Mouse (Mus musculus): ENCODE results near the gene Arg1. TPM values are rescaled to one million over a fixed set of nuclear protein-coding genes. Genes with fewer than 3 reads are reported as not detected.

The Arg1 gene
- polyA plus RNA-seq, 1 experiment from 2014 or later, result 33.7 TPM

DNA sequence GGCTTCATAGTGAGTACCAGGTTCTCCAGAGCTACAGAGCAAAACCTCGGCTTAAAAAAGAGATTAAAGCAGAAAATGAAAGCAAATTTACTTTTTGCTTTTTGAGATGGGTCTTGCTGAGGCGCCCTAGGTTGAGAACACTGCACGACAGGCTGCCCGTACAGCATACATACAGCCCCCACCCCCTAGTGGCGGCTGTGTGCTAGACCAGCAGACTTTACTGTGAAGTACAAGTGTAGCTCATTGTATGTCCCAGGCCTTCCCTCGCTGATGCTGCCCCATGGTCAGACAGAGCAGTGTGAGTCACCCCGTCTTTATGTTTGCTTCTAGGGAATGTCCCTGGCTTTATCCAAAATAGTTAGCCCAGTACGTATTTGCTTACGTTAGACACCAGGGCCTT is 41.3 kb downstream of the Arg1 start:
- H3K36me3 ChIP-seq (ENCODE audit: control insufficient read depth, insufficient read depth, low read length), result peaks cover 18% of the 10 kb centered on the region
- ATAC-seq (ENCODE audit: insufficient read depth, low FRiP score, low TSS enrichment), result no peak

DNA sequence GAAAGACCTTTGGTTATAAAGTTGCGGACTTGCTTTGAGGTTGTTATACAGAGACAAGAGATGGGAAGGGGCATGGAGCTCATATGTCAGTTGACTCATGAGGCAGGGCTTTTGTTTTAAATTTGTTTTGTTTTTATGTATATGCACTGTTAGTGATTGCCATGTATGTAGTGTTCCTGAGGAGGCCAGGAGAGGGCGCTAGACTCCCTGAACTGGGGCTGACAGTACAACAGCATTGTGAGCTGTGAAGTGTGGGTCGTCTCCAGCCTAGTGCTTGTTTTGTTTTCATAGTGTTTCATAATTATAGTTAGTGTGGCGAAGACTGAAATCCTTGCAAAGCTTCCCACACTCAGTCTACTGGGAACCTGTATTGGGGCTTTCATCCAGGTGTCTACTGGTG is 53.7 kb downstream of the Arg1 start:
- WGBS, result 74% methylated on average over 4 of the region's 4 CpGs
- no peak overlapping the region for H3K4me2 ChIP-seq (ENCODE audit: low read depth)
- peaks cover 11% of the 10 kb centered on the region; the same call in 1 of the 2 replicates for H3K36me3 ChIP-seq (ENCODE audit: control insufficient read depth, insufficient read depth, low read length)

More for the DNA sequence above, 41.3 kb downstream of the Arg1 start:
- no peak overlapping the region for H3K27ac ChIP-seq (ENCODE audit: low read depth, low read length)
- H3K4me1 ChIP-seq (ENCODE audit: control insufficient read depth, insufficient read depth, low read length), result no peaks in the 10 kb centered on the region
- H3K9ac ChIP-seq (ENCODE audit: low read length), result no peak overlapping the region
- H3K4me3 ChIP-seq (ENCODE audit: low read depth, low read length), result no peak overlapping the region
- no peak overlapping the region for H3K4me2 ChIP-seq (ENCODE audit: low read depth)
- DNase-seq (ENCODE audit: low spot score), result peak; percentile 56
- no peaks in the 10 kb centered on the region for H3K27me3 ChIP-seq (ENCODE audit: control insufficient read depth, insufficient read depth, low read length)
- no peaks in the 10 kb centered on the region for H3K9me3 ChIP-seq (ENCODE audit: control insufficient read depth, low read length)
- 90% methylated on average over 9 of the region's 9 CpGs for WGBS

DNA sequence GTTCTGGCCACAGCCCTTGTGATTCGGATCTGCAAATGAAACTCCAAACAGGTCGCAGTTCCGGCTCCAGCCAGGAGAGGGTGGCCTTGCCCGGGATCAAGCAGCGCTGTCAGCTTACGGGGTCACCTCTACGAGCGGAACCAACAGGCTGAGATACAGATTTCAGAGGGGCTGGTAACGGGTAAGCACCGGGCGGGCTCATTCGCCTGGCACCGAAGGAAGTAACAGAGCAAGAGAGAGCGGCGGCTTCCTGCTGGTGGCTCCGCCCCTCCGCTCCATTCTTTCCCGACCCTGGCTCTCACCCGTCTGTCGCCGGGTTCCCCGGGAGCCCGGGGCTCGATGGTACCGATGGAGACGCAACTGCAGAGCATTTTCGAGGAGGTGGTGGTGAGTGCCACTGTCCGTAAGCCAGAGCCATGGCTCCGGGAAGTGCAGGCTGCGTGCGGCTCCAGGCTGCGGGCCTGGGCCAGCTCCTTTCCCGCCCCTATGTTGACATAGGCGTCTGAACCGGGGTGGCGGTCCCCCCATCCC is 57.5 kb downstream of the Arg1 start, which contains the start of gene Med23:
Gene Med23, plus strand, starts transcription at position 227 of the 531 bp plus-strand sequence.
- no peaks in the 10 kb centered on the region; the same call in 1 of the 2 replicates for H3K4me1 ChIP-seq (ENCODE audit: control insufficient read depth, insufficient read depth, low read length)
- peak within 1 kb of the TSS; percentile 84 for H3K9ac ChIP-seq (ENCODE audit: low read length)
- DNase-seq (ENCODE audit: low spot score), result peak; percentile 97
- H3K9me3 ChIP-seq (ENCODE audit: control insufficient read depth, low read length), result no peaks in the 10 kb centered on the region
- no peak within 1 kb of the TSS for H3K27ac ChIP-seq (ENCODE audit: low read depth, low read length)
- ATAC-seq (ENCODE audit: insufficient read depth, low FRiP score, low TSS enrichment), result peak; percentile 100
- H3K27me3 ChIP-seq (ENCODE audit: control insufficient read depth, insufficient read depth, low read length), result no peaks in the 10 kb centered on the region
- WGBS, result 0% methylated on average over 36 of the region's 36 CpGs
- H3K4me2 ChIP-seq (ENCODE audit: low read depth), result peak within 1 kb of the TSS; percentile 55
- 0 out of 2 replicates have a peak, but pooled peaks cover 4% of the 10 kb centered on the region for H3K36me3 ChIP-seq (ENCODE audit: control insufficient read depth, insufficient read depth, low read length)
- H3K4me3 ChIP-seq (ENCODE audit: low read depth, low read length), result peak within 1 kb of the TSS; percentile 79

More for the DNA sequence above, 53.7 kb downstream of the Arg1 start:
- no peaks in the 10 kb centered on the region for H3K9me3 ChIP-seq (ENCODE audit: control insufficient read depth, low read length)
- no peak overlapping the region for H3K4me3 ChIP-seq (ENCODE audit: low read depth, low read length)
- no peaks in the 10 kb centered on the region; the same call in 1 of the 2 replicates for H3K4me1 ChIP-seq (ENCODE audit: control insufficient read depth, insufficient read depth, low read length)
- H3K27ac ChIP-seq (ENCODE audit: low read depth, low read length), result no peak overlapping the region
- no peak for ATAC-seq (ENCODE audit: insufficient read depth, low FRiP score, low TSS enrichment)
- DNase-seq (ENCODE audit: low spot score), result no peak
- H3K9ac ChIP-seq (ENCODE audit: low read length), result no peak overlapping the region
- no peaks in the 10 kb centered on the region for H3K27me3 ChIP-seq (ENCODE audit: control insufficient read depth, insufficient read depth, low read length)

Small RNAs within 50 kb of the gene (microRNA-seq; reads per million reads assigned to microRNA genes)
- not detected for gene Mir6905

Other genes with a start within 250 kb of the Arg1 start
- gene Enpp1, start 215.3 kb downstream of the Arg1 start, polyA plus RNA-seq (2014; fragmentation: Nextera tagmentation; extraction: Ambion mirVana), result 0.54 and 0.65 TPM in 2 replicates
- 7.2 and 10.2 TPM in 2 replicates for gene Enpp3, start 84.7 kb downstream of the Arg1 start, polyA plus RNA-seq (2014; fragmentation: Nextera tagmentation; extraction: Ambion mirVana)
- gene Med23, start 57.5 kb downstream of the Arg1 start, polyA plus RNA-seq (2014; fragmentation: Nextera tagmentation; extraction: Ambion mirVana), result 31.4 and 32.9 TPM in 2 replicates